Mouse (Mus musculus): ENCODE data around the gene Gpd1. TPM values are rescaled to one million over a fixed set of nuclear protein-coding genes. Genes with fewer than 3 reads are reported as not detected.

Gene Gpd1
- polyA plus RNA-seq, 1 experiment from 2014 or later = 150 TPM

DNA sequence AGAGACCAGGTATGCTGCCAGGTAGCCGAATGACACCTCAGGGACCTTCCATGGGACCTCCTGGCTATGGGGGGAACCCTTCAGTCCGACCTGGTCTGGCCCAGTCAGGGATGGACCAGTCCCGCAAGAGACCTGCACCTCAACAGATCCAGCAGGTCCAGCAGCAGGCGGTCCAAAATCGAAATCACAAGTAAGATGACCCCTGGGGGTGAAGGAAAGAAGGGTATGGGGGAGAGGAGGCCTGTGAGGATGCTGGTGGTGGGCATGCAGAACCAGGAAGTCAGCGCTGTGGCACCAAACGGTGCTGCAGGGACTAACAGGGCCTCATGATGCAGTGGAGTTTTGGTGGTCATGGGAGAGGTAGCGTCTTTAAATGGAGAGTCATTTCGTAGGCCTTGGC is 14.2 kb upstream of the Gpd1 start:
- H3K4me1 ChIP-seq (ENCODE audit: insufficient read depth) = peaks cover 17% of the 10 kb centered on the region
- ATAC-seq = no peak
- H3K4me2 ChIP-seq (ENCODE audit: low read depth, low read length) = peak overlapping the region; percentile 78; the same call in 1 of the 2 replicates
- H3K27ac ChIP-seq (ENCODE audit: low read depth) = peak overlapping the region; percentile 98; the same call in 1 of the 2 replicates
- TF ChIP-seq CTCF (IDR thresholded peaks at IDR 0.05; ENCODE audit: low read depth) (no peak), EP300 (IDR thresholded peaks at IDR 0.05; ENCODE audit: low read depth) (no peak)
- H3K36me3 ChIP-seq (replicated peaks; ENCODE audit: insufficient read depth, low read length) = peaks cover 17% of the 10 kb centered on the region
- H3K9ac ChIP-seq (replicated peaks) = no peak overlapping the region
- no peaks in the 10 kb centered on the region for H3K9me3 ChIP-seq (ENCODE audit: low read length)
- WGBS (ENCODE audit: insufficient replicate concordance) = 73% methylated on average over 9 of the region's 9 CpGs
- H3K27me3 ChIP-seq (ENCODE audit: insufficient read depth, low read length) = no peaks in the 10 kb centered on the region
- no peak for DNase-seq
- peak overlapping the region; percentile 92; the same call in 1 of the 2 replicates for H3K4me3 ChIP-seq (ENCODE audit: low read depth, low read length)

DNA sequence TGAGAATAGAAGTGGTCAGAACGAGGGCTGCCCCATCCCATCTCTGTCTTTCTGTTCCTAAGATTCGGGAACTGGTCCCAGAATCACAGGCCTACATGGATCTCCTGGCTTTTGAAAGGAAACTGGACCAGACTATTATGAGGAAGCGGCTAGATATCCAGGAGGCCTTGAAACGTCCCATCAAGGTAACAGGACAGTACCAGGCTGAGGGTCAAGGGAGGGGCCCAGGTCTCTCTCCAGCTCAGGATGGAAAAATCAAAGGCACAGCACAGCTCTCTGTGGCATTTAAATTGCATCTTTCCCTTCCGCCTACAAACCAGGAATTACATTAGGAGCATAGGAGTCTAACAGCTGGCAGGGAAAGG is 13.7 kb upstream of the Gpd1 start:
- no peak overlapping the region for H3K4me2 ChIP-seq (ENCODE audit: low read depth, low read length)

DNA sequence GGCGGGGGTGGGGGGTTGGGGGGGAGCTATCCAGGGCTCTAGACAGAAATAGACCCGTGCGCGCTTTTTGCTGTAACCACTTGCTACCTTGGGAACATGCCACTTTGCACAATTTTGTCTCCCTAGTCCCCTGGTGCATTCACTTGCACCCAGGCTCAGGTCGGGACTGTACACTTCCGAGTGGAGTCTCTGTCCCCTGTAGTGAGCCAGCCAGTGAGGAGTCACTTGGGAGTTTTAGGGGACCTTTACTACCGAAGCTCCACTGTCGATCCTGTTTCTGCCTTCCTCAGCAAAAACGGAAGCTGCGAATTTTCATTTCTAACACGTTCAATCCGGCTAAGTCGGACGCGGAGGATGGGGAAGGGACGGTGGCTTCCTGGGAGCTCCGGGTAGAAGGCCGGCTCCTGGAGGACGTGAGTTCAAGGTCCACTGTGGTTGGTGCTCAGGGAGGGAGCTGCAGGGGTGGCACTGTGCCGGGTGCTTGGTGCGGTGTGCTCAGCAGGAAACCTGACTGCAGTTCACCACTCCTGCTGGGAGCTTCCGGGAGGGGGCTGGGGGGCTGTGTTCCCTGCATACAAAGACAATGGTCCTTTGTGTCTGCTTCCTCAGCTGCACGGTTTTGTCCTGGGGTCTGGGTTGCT is 13.2 kb upstream of the Gpd1 start:
- no peak overlapping the region for H3K27ac ChIP-seq (ENCODE audit: low read depth)
- H3K27me3 ChIP-seq (ENCODE audit: insufficient read depth, low read length) = no peaks in the 10 kb centered on the region

More for the DNA sequence above, 13.7 kb upstream of the Gpd1 start:
- TF ChIP-seq EP300 (IDR thresholded peaks at IDR 0.05; ENCODE audit: low read depth) = no peak
- no peak for TF ChIP-seq CTCF (IDR thresholded peaks at IDR 0.05; ENCODE audit: low read depth)
- no peak for DNase-seq
- no peak overlapping the region for H3K4me3 ChIP-seq (ENCODE audit: low read depth, low read length)
- H3K36me3 ChIP-seq (replicated peaks; ENCODE audit: insufficient read depth, low read length) = peaks cover 21% of the 10 kb centered on the region
- ATAC-seq = no peak
- H3K4me1 ChIP-seq (ENCODE audit: insufficient read depth) = peaks cover 14% of the 10 kb centered on the region
- no peaks in the 10 kb centered on the region for H3K27me3 ChIP-seq (ENCODE audit: insufficient read depth, low read length)
- H3K27ac ChIP-seq (ENCODE audit: low read depth) = no peak overlapping the region
- H3K9me3 ChIP-seq (ENCODE audit: low read length) = no peaks in the 10 kb centered on the region
- 73% methylated on average over 5 of the region's 5 CpGs for WGBS (ENCODE audit: insufficient replicate concordance)
- H3K9ac ChIP-seq (replicated peaks) = no peak overlapping the region

DNA sequence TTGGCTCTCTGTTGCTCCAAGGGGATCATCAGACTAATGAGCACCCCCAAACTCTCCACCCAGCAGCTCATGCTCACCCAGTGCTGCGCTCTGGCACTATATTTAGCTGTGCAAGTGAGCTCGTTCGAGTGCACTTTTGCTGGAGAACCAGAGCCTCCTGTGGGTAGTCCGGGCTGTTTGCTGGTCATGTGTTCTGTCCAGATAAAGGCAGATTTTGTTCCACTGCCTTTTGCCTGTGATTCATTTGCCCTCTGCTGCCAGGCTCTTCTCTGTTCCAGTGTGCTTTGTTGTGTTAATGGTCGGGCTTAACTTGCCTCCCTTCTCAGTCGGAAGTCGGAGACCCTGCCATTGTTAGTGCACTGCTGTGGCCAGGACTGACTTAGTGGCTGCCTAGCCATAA is 12.4 kb upstream of the Gpd1 start:
- no peak overlapping the region for H3K4me2 ChIP-seq (ENCODE audit: low read depth, low read length)
- no peak overlapping the region for H3K27ac ChIP-seq (ENCODE audit: low read depth)
- H3K4me3 ChIP-seq (ENCODE audit: low read depth, low read length) = no peak overlapping the region
- 69% methylated on average over 7 of the region's 7 CpGs for WGBS (ENCODE audit: insufficient replicate concordance)
- no peaks in the 10 kb centered on the region for H3K9me3 ChIP-seq (ENCODE audit: low read length)
- H3K36me3 ChIP-seq (replicated peaks; ENCODE audit: insufficient read depth, low read length) = peaks cover 34% of the 10 kb centered on the region
- peaks cover 14% of the 10 kb centered on the region for H3K4me1 ChIP-seq (ENCODE audit: insufficient read depth)
- no peaks in the 10 kb centered on the region for H3K27me3 ChIP-seq (ENCODE audit: insufficient read depth, low read length)
- no peak for DNase-seq
- ATAC-seq = no peak
- TF ChIP-seq CTCF (IDR thresholded peaks at IDR 0.05; ENCODE audit: low read depth) (no peak), EP300 (IDR thresholded peaks at IDR 0.05; ENCODE audit: low read depth) (no peak)
- H3K9ac ChIP-seq (replicated peaks) = no peak overlapping the region

More for the DNA sequence above, 13.2 kb upstream of the Gpd1 start:
- H3K4me3 ChIP-seq (ENCODE audit: low read depth, low read length) = no peak overlapping the region
- H3K9ac ChIP-seq (replicated peaks) = no peak overlapping the region
- no peak for TF ChIP-seq CTCF (IDR thresholded peaks at IDR 0.05; ENCODE audit: low read depth)
- TF ChIP-seq EP300 (IDR thresholded peaks at IDR 0.05; ENCODE audit: low read depth) = no peak
- no peak for ATAC-seq
- no peak for DNase-seq
- 62% methylated on average over 23 of the region's 23 CpGs for WGBS (ENCODE audit: insufficient replicate concordance)
- peaks cover 14% of the 10 kb centered on the region for H3K4me1 ChIP-seq (ENCODE audit: insufficient read depth)
- no peaks in the 10 kb centered on the region for H3K9me3 ChIP-seq (ENCODE audit: low read length)
- peaks cover 26% of the 10 kb centered on the region for H3K36me3 ChIP-seq (replicated peaks; ENCODE audit: insufficient read depth, low read length)
- no peak overlapping the region for H3K4me2 ChIP-seq (ENCODE audit: low read depth, low read length)

DNA sequence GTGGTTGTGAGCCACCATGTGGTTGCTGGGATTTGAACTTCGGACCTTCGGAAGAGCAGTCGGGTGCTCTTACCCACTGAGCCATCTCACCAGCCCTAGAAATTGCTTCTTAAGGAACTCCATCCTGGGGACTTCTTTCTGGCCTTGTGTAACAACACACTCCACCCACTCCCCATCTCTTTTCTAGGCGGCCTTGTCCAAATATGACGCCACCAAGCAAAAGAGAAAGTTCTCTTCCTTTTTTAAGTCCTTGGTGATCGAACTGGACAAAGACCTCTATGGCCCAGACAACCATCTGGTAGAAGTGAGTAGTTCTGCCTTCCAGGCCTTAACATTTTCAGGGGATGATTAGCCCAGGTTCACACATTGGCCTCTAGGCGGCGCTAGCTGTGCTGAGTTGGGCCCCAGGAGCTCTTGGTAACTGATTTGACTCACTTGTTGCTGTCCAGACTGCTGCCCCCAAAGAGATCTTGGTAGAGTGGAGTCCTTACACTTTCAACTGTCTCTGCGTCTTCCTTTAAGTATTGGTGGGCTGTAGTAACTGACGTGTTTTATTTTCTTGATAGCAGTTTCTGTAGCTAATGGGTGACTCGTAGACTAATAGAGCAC is 11.8 kb upstream of the Gpd1 start, which contains the start of gene Gm17349:
Gene Gm17349 (minus strand): TSS at position 51 of the 609 bp plus-strand sequence.
- Histone ChIP-seq H3K9ac (replicated peaks) (no peak within 1 kb of the TSS), H3K4me1 (ENCODE audit: insufficient read depth) (peaks cover 12% of the 10 kb centered on the region), H3K36me3 (replicated peaks; ENCODE audit: insufficient read depth, low read length) (peaks cover 34% of the 10 kb centered on the region), H3K27me3 (ENCODE audit: insufficient read depth, low read length) (no peaks in the 10 kb centered on the region), H3K27ac (ENCODE audit: low read depth) (no peak within 1 kb of the TSS), H3K9me3 (ENCODE audit: low read length) (no peaks in the 10 kb centered on the region), H3K4me3 (ENCODE audit: low read depth, low read length) (no peak within 1 kb of the TSS), H3K4me2 (ENCODE audit: low read depth, low read length) (no peak within 1 kb of the TSS)
- TF ChIP-seq EP300 (IDR thresholded peaks at IDR 0.05; ENCODE audit: low read depth) (no peak), CTCF (IDR thresholded peaks at IDR 0.05; ENCODE audit: low read depth) (peak; percentile 93)
- ATAC-seq (no peak), DNase-seq (peak; percentile 80)
- 64% methylated on average over 11 of the region's 11 CpGs for WGBS (ENCODE audit: insufficient replicate concordance)

DNA sequence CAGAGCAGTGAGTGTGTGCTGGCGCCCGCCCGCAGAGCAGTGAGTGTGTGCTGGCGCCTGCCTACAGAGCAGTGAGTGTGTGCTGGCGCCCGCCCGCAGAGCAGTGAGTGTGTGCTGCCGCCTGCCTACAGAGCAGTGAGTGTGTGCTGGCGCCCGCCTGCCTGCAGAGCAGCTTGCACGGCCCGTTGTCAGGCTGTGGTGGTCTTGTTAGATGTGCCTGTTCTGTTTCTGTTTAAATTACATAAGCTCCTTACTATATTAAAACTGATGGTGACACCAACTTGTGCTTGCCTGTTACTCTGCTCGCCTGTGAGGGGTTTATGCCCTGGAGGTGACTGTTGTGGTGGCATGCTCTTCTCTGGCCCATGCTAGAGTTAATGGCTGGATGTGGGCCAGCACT is 9.1 kb upstream of the Gpd1 start:
- Histone ChIP-seq H3K4me1 (ENCODE audit: insufficient read depth) (peaks cover 16% of the 10 kb centered on the region), H3K27me3 (ENCODE audit: insufficient read depth, low read length) (no peaks in the 10 kb centered on the region), H3K36me3 (replicated peaks; ENCODE audit: insufficient read depth, low read length) (peaks cover 49% of the 10 kb centered on the region), H3K9ac (replicated peaks) (no peak overlapping the region), H3K4me3 (ENCODE audit: low read depth, low read length) (no peak overlapping the region), H3K9me3 (ENCODE audit: low read length) (no peaks in the 10 kb centered on the region), H3K27ac (ENCODE audit: low read depth) (no peak overlapping the region), H3K4me2 (ENCODE audit: low read depth, low read length) (no peak overlapping the region)
- 91% methylated on average over 13 of the region's 13 CpGs for WGBS (ENCODE audit: insufficient replicate concordance)
- no peak for ATAC-seq
- TF ChIP-seq EP300 (IDR thresholded peaks at IDR 0.05; ENCODE audit: low read depth) (no peak), CTCF (IDR thresholded peaks at IDR 0.05; ENCODE audit: low read depth) (no peak)
- no peak for DNase-seq

Data from liver, postnatal 0 days (tissue).